Mouse (Mus musculus) cortical plate, adult 2 months (tissue): ENCODE data around the gene Fzd2.
"Not testable (repeated sequence)": the region's sequence is repeated elsewhere in the genome, so short reads cannot be mapped to it uniquely, and the experiment has no call there.

Source experiments
- CTCF ChIP-seq: fragments of 200-500 bp; IDR thresholded peaks from 2 replicates; pipeline ENCODE4 v1.5.1; 2011; ENCODE audit warnings: mild to moderate bottlenecking, control low read depth, low read length; ENCODE audit not compliant: insufficient read depth; ENCODE audit errors: extremely low read depth
- POLR2A ChIP-seq: fragments of 200-500 bp; IDR thresholded peaks from 2 replicates; pipeline ENCODE4 v1.6.1; 2011; ENCODE audit warnings: mild to moderate bottlenecking, low read length, control low read depth; ENCODE audit not compliant: insufficient read depth; ENCODE audit errors: extremely low read depth

DNA sequence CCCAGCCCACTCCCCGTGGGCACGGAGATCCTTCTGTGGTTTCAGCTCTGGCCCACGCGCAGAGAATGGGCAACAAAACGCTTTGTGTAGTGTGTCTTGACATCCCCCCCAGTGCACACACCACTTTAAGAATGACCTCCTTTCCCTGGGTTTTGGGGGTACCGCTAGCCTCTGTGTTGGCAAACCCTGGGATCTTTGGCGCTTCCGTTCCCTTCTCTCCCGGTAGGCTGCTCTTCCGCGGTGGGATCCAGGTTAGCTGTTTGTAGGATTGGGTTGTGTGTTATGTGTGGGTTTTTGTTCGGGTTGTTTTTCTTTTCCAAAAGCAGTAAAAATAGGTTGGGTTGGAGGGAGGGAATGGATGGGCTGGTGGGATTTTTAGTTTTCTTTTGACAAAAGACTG, 3.0 kb downstream of the Fzd2 start:
- not testable (repeated sequence) for TF ChIP-seq CTCF, POLR2A
